Mouse (Mus musculus) embryonic fibroblast, embryonic 13.5 days (primary cell): ENCODE data around the gene Kcnq5.

ENCODE experiments used
- CTCF ChIP-seq: IDR thresholded peaks from 2 replicates; pipeline ENCODE4 v1.5.1; 2011; ENCODE audit warnings: mild to moderate bottlenecking, control low read depth, low read length, moderate library complexity, borderline replicate concordance; ENCODE audit not compliant: insufficient read depth
- POLR2A ChIP-seq: IDR thresholded peaks from 2 replicates; pipeline ENCODE4 v1.6.1; 2011; ENCODE audit warnings: low read depth, mild to moderate bottlenecking, control low read depth, low read length, moderate library complexity

- no peak for TF ChIP-seq POLR2A
- TF ChIP-seq CTCF = no peak
These were observed 367.9 kb downstream of the Kcnq5 start for GRCm38 (mm10) chr1:21593872-21594271.
